Comparison of ENCODE assay signal across 10 mouse cellular contexts in the genomic region with DNA sequence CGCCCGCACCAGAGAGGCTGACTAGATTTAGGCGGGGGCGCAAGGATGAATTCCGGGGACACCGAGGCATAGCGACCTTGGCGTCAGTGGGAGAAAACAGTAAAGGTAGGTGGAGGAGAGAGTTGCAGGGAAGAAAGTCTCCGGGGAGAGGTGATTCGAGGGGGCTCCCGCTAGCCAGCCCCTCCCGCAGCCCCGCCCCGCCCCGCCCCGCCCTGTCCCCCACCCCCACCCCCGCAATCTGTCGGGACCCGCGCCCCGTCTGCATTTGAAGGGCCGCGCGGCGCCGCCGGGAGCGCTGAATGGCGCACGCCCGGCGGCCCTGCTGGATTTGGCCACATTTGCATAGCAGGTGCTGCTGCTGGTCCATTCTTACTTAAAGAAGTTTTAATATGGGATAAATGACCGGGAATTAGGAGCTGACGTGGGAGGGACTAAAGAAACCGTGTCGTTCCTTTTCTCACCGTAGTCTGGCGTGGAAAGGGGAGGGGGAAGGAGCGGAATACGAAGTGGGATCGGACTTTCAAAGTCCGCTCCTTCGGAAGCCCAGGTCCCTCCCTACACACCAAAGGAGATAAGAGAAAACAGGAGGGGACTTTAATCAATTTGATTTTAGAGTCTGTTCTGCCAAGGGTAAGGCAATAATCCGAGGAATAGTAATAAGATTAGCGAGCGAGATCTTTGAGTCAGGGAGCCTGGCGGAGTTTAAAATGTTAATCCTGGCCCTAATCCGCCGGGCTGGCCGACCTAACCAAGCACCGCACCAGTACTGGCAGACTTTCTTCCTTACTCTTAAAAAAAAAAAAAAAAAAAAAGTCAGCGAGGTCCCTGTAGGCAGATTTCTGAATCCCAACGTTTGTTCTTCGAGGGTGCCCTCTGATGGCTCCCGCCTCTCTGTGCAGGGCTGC. TPM values are rescaled to one million over a fixed set of nuclear protein-coding genes. Genes with fewer than 3 reads are reported as not detected.
DNase-seq lines count a peak whose midpoint lies in the region; ATAC-seq and TF ChIP-seq lines count a peak whose summit lies in the region.
"Had no signal": no experiment of that assay in that cellular context is flagged by ENCODE, and none has a peak within 500 bp of the region (broad histone marks: within the 10 kb centered on the region; RNA-seq: fewer than 3 reads in every experiment).

No protein-coding gene starts in this region.

- peaks cover 23% of the 10 kb centered on the region for H3K4me1 ChIP-seq in hindbrain, embryonic 15.5 days (replicated peaks)
- H3K4me1 ChIP-seq in neural tube, embryonic 13.5 days (replicated peaks), result peaks cover 44% of the 10 kb centered on the region

- ATAC-seq in hindbrain, embryonic 15.5 days (ENCODE audit: low FRiP score, low read depth), result no peak
- ATAC-seq in neural tube, embryonic 13.5 days (ENCODE audit: low read depth), result no peak
- ATAC-seq: Patski had no signal

- H3K27me3 ChIP-seq in hindbrain, embryonic 15.5 days, result peaks cover 95% of the 10 kb centered on the region
- H3K27me3 ChIP-seq in neural tube, embryonic 13.5 days, result peaks cover 100% of the 10 kb centered on the region

- peak overlapping the region; percentile 15; the same call in 1 of the 2 replicates for H3K4me3 ChIP-seq in layer of hippocampus, adult 2 months
- peak overlapping the region; percentile 25 for H3K4me3 ChIP-seq in hindbrain, embryonic 15.5 days
- peak overlapping the region; percentile 33 for H3K4me3 ChIP-seq in neural tube, embryonic 13.5 days

- H3K9me3 ChIP-seq in hindbrain, embryonic 15.5 days, result no peaks in the 10 kb centered on the region
- no peaks in the 10 kb centered on the region for H3K9me3 ChIP-seq in neural tube, embryonic 13.5 days

- H3K27ac ChIP-seq in layer of hippocampus, adult 2 months, result no peak overlapping the region
- H3K27ac ChIP-seq in hindbrain, embryonic 15.5 days (replicated peaks), result no peak overlapping the region
- H3K27ac ChIP-seq in neural tube, embryonic 13.5 days (replicated peaks), result no peak overlapping the region

- TF ChIP-seq CTCF in layer of hippocampus, adult 2 months (conservative IDR thresholded peaks at IDR 0.05), result peak; percentile 63

- no peaks in the 10 kb centered on the region for H3K36me3 ChIP-seq in hindbrain, embryonic 15.5 days
- H3K36me3 ChIP-seq in neural tube, embryonic 13.5 days, result no peaks in the 10 kb centered on the region

- H3K9ac ChIP-seq in hindbrain, embryonic 15.5 days, result no peak overlapping the region
- H3K9ac ChIP-seq in neural tube, embryonic 13.5 days, result peak overlapping the region; percentile 60

- WGBS in hindbrain, embryonic 15.5 days, result under 1% methylated on average over 53 of the region's 55 CpGs
- WGBS in neural tube, embryonic 13.5 days, result under 1% methylated on average over 55 of the region's 55 CpGs

- H3K4me2 ChIP-seq in hindbrain, embryonic 15.5 days, result peak overlapping the region; percentile 54
- peak overlapping the region; percentile 61 for H3K4me2 ChIP-seq in neural tube, embryonic 13.5 days

- DNase-seq in layer of hippocampus, adult 2 months (ENCODE audit: low spot score in 2 of 2), result no peak
- DNase-seq in layer of hippocampus, adult 18-20 months (ENCODE audit: low spot score in 2 of 2), result no peak
- peak; percentile 55 for DNase-seq in embryo, embryonic 10.5 days (ENCODE audit: low spot score)
- no peak for DNase-seq in cerebellum, adult 9-11 months
- no peak for DNase-seq in c-Kit-positive CD71-positive TER-119-positive erythroid progenitor cells, embryonic 14.5 days (ENCODE audit: low spot score)
- no peak for DNase-seq in urinary bladder, postnatal 10 days (ENCODE audit: low spot score)
- DNase-seq: lung, postnatal 36 days had no signal

RNA-seq across cellular contexts. Expression of a gene that starts 7.3 kb away (rescaled TPM):
- total RNA-seq in layer of hippocampus, adult 2 months (2021), result under 1 TPM in 1 of 2 experiments, not detected in 1; 0.20 TPM
- under 1 TPM; 0.17 to 0.58 TPM for total RNA-seq in layer of hippocampus, adult 18-20 months (2021)
- polyA plus RNA-seq in hindbrain, embryonic 15.5 days (2015; fragmentation: Nextera tagmentation; extraction: Ambion mirVana), result 1.5 and 16.1 TPM in 2 replicates
- polyA plus RNA-seq in neural tube, embryonic 13.5 days (2015; fragmentation: Nextera tagmentation; extraction: Ambion mirVana), result 4.5 and 5.6 TPM in 2 replicates

RNA-seq across cellular contexts. Expression of a gene that starts 37.1 kb away (rescaled TPM):
- total RNA-seq in layer of hippocampus, adult 2 months (2021), result 100 to 1,000 TPM; 123 to 125 TPM
- 100 to 1,000 TPM; 144 to 150 TPM for total RNA-seq in layer of hippocampus, adult 18-20 months (2021)
- 6.2 and 19.7 TPM in 2 replicates for polyA plus RNA-seq in hindbrain, embryonic 15.5 days (2015; fragmentation: Nextera tagmentation; extraction: Ambion mirVana)
- 3.0 and 11.7 TPM in 2 replicates for polyA plus RNA-seq in neural tube, embryonic 13.5 days (2015; fragmentation: Nextera tagmentation; extraction: Ambion mirVana)
